Mouse (Mus musculus) splenic B cell, adult 2 months (primary cell): ENCODE measurements around the gene Rfx8.

Source experiments
- DNase-seq: peaks from one replicate; pipeline ENCODE4 v3.0.0-alpha.2; 2011; ENCODE audit warnings: low read depth, low spot score
- H3K27me3 ChIP-seq: 2 replicates; pipeline ENCODE4 v1.6.1; 2012; ENCODE audit warnings: mild to moderate bottlenecking, low read length, moderate library complexity, mixed read lengths; ENCODE audit not compliant: control insufficient read depth, poor library complexity, insufficient read depth, severe bottlenecking
- H3K36me3 ChIP-seq: 2 replicates; pipeline ENCODE4 v1.6.1; 2012; ENCODE audit warnings: mild to moderate bottlenecking, low read length, moderate library complexity, mixed read lengths; ENCODE audit not compliant: control insufficient read depth, poor library complexity, insufficient read depth, severe bottlenecking

The Rfx8 gene

GRCm38 (mm10) chr1:39748666-39749065 lies 27.9 kb upstream of the Rfx8 start:
- Histone ChIP-seq H3K27me3 (no peaks in the 10 kb centered on the region), H3K36me3 (no peaks in the 10 kb centered on the region)
- DNase-seq, result no peak

- no peak for DNase-seq
- Histone ChIP-seq H3K27me3 (no peaks in the 10 kb centered on the region), H3K36me3 (no peaks in the 10 kb centered on the region)
Observed at GRCm38 (mm10) chr1:39746464-39746863, 25.7 kb upstream of the Rfx8 start.

GRCm38 (mm10) chr1:39740948-39741347 lies 20.2 kb upstream of the Rfx8 start:
- no peak for DNase-seq
- H3K36me3 ChIP-seq, result no peaks in the 10 kb centered on the region
- no peaks in the 10 kb centered on the region for H3K27me3 ChIP-seq

- DNase-seq, result no peak
- Histone ChIP-seq H3K36me3 (no peaks in the 10 kb centered on the region), H3K27me3 (no peaks in the 10 kb centered on the region)
Observed at GRCm38 (mm10) chr1:39740002-39740401, 19.2 kb upstream of the Rfx8 start.

- DNase-seq, result peak; percentile 64
- no peaks in the 10 kb centered on the region for H3K27me3 ChIP-seq
- no peaks in the 10 kb centered on the region for H3K36me3 ChIP-seq
Observed at GRCm38 (mm10) chr1:39735927-39736604, 15.3 kb upstream of the Rfx8 start.

- Histone ChIP-seq H3K27me3 (no peaks in the 10 kb centered on the region), H3K36me3 (no peaks in the 10 kb centered on the region)
- no peak for DNase-seq
Observed at GRCm38 (mm10) chr1:39735493-39735892, 14.7 kb upstream of the Rfx8 start.

- H3K27me3 ChIP-seq, result no peaks in the 10 kb centered on the region
- no peak for DNase-seq
- H3K36me3 ChIP-seq, result no peaks in the 10 kb centered on the region
Observed at GRCm38 (mm10) chr1:39734881-39735280, 14.1 kb upstream of the Rfx8 start.

- H3K27me3 ChIP-seq, result no peaks in the 10 kb centered on the region
- H3K36me3 ChIP-seq, result no peaks in the 10 kb centered on the region
- DNase-seq, result no peak
Observed at GRCm38 (mm10) chr1:39734311-39734710, 13.5 kb upstream of the Rfx8 start.

- DNase-seq, result no peak
- Histone ChIP-seq H3K27me3 (no peaks in the 10 kb centered on the region), H3K36me3 (no peaks in the 10 kb centered on the region)
Observed at GRCm38 (mm10) chr1:39733876-39734275, 13.1 kb upstream of the Rfx8 start.

GRCm38 (mm10) chr1:39732081-39732480 lies 11.3 kb upstream of the Rfx8 start:
- no peak for DNase-seq
- H3K27me3 ChIP-seq, result no peaks in the 10 kb centered on the region
- no peaks in the 10 kb centered on the region for H3K36me3 ChIP-seq

- H3K36me3 ChIP-seq, result no peaks in the 10 kb centered on the region
- H3K27me3 ChIP-seq, result no peaks in the 10 kb centered on the region
- no peak for DNase-seq
Observed at GRCm38 (mm10) chr1:39731543-39731942, 10.7 kb upstream of the Rfx8 start.

GRCm38 (mm10) chr1:39730868-39731267 lies 10.1 kb upstream of the Rfx8 start:
- DNase-seq, result no peak

GRCm38 (mm10) chr1:39729919-39730318 lies 9.1 kb upstream of the Rfx8 start:
- Histone ChIP-seq H3K36me3 (no peaks in the 10 kb centered on the region), H3K27me3 (no peaks in the 10 kb centered on the region)
- no peak for DNase-seq

More at GRCm38 (mm10) chr1:39730868-39731267, 10.1 kb upstream of the Rfx8 start:
- H3K36me3 ChIP-seq, result no peaks in the 10 kb centered on the region
- H3K27me3 ChIP-seq, result no peaks in the 10 kb centered on the region

GRCm38 (mm10) chr1:39721351-39721726 lies 542 bp upstream of the Rfx8 start:
- Histone ChIP-seq H3K27me3 (no peaks in the 10 kb centered on the region; the same call in 1 of the 2 replicates), H3K36me3 (no peaks in the 10 kb centered on the region)
- DNase-seq, result no peak

- no peaks in the 10 kb centered on the region; the same call in 1 of the 2 replicates for H3K27me3 ChIP-seq
- H3K36me3 ChIP-seq, result no peaks in the 10 kb centered on the region
- DNase-seq, result no peak
Observed at GRCm38 (mm10) chr1:39720186-39720585, 611 bp downstream of the Rfx8 start.

- Histone ChIP-seq H3K27me3 (no peaks in the 10 kb centered on the region; the same call in 1 of the 2 replicates), H3K36me3 (no peaks in the 10 kb centered on the region)
- no peak for DNase-seq
Observed at GRCm38 (mm10) chr1:39715551-39715950, 5.2 kb downstream of the Rfx8 start.
